Mouse (Mus musculus) liver, embryonic 11.5 days (tissue): ENCODE measurements around the gene Twf1. TPM values are rescaled to one million over a fixed set of nuclear protein-coding genes. Genes with fewer than 3 reads are reported as not detected.

Experiments
- ATAC-seq: fragments of 200-750 bp; cut with Nextera tagmentation; replicated peaks from 2 replicates; pipeline ENCODE4 v1.8.0; 2017; ENCODE audit warnings: moderate number of reproducible peaks, mild to moderate bottlenecking, moderate TSS enrichment, moderate library complexity; ENCODE audit not compliant: low FRiP score
- DNase-seq: peaks from one replicate; pipeline ENCODE4 v3.0.0-alpha.2; 2017; ENCODE audit warnings: low spot score
- H3K27ac ChIP-seq: fragments of 300-500 bp; sonication (generic); 2 replicates; pipeline ENCODE4 v1.5.1; 2014; ENCODE audit warnings: mild to moderate bottlenecking, low read depth, low read length, control low read depth
- H3K27me3 ChIP-seq: fragments of 300-500 bp; sonication (generic); replicated peaks from 2 replicates; pipeline ENCODE4 v1.6.1; 2014; ENCODE audit warnings: low read length, mixed read lengths; ENCODE audit not compliant: control insufficient read depth, insufficient read depth
- H3K36me3 ChIP-seq: fragments of 300-500 bp; sonication (generic); 2 replicates; pipeline ENCODE4 v1.6.1; 2014; ENCODE audit warnings: mild to moderate bottlenecking, low read length, moderate library complexity, mixed read lengths; ENCODE audit not compliant: control insufficient read depth, insufficient read depth
- H3K4me1 ChIP-seq: fragments of 300-500 bp; sonication (generic); replicated peaks from 2 replicates; pipeline ENCODE4 v1.6.1; 2014; ENCODE audit warnings: low read length, mixed read lengths; ENCODE audit not compliant: control insufficient read depth, insufficient read depth
- H3K4me2 ChIP-seq: fragments of 300-500 bp; sonication (generic); 2 replicates; pipeline ENCODE4 v1.6.1; 2014; ENCODE audit warnings: mild to moderate bottlenecking, control low read depth, moderate library complexity
- H3K4me3 ChIP-seq: fragments of 300-500 bp; sonication (generic); 2 replicates; pipeline ENCODE4 v1.5.1; 2014; ENCODE audit warnings: low read depth, low read length, control low read depth
- H3K9ac ChIP-seq: fragments of 300-500 bp; sonication (generic); 2 replicates; pipeline ENCODE4 v1.6.1; 2014; ENCODE audit warnings: low read depth, low read length, control low read depth
- H3K9me3 ChIP-seq: fragments of 300-500 bp; sonication (generic); 2 replicates; pipeline ENCODE4 v1.6.1; 2016; ENCODE audit warnings: low read length, inconsistent platforms, mixed read lengths; ENCODE audit not compliant: control insufficient read depth
- WGBS: fragments of 180-500 bp; shearing (Covaris S2); extraction: QIAGEN DNeasy Blood & Tissue Kit; methylation state at CpG from one replicate; pipeline ENCODE4 v1.1.7; 2014; 5-methylcytosine and 5-hydroxymethylcytosine counted together
- polyA plus RNA-seq: library from polyadenylated mRNA; unstranded; fragments of >200 nt; fragmentation: Nextera tagmentation; extraction: Ambion mirVana; gene quantifications from 2 replicates; pipeline ENCODE4 v1.2.1, GENCODE M21; 2014

Twf1 gene
- polyA plus RNA-seq, 1 experiment from 2014 or later, result 48.6 TPM

DNA sequence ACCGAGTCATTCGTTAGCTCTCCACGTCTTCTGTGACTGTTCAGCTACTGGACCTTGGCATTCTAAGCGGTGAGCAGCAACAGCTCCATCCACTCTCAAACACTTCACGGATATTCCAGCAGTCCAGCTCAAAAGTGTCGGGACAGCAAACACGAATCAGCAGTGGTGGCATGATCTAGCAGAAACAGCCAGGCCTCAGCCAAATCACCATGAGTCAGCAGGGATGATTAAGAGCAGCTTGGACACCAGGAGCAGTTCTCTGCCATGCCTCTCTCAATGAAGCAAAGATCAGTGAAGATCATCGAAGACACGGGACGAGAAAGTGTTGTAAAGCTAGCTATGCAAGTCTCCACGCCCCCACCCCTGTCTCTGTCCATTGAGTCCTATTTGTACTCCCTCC is 26.3 kb upstream of the Twf1 start:
- 87% methylated on average over 11 of the region's 11 CpGs for WGBS
- no peak for DNase-seq
- Histone ChIP-seq H3K36me3 (no peaks in the 10 kb centered on the region), H3K4me2 (no peak overlapping the region), H3K9ac (no peak overlapping the region), H3K27ac (no peak overlapping the region), H3K9me3 (no peaks in the 10 kb centered on the region), H3K4me1 (no peaks in the 10 kb centered on the region), H3K27me3 (no peaks in the 10 kb centered on the region), H3K4me3 (no peak overlapping the region)
- no peak for ATAC-seq

DNA sequence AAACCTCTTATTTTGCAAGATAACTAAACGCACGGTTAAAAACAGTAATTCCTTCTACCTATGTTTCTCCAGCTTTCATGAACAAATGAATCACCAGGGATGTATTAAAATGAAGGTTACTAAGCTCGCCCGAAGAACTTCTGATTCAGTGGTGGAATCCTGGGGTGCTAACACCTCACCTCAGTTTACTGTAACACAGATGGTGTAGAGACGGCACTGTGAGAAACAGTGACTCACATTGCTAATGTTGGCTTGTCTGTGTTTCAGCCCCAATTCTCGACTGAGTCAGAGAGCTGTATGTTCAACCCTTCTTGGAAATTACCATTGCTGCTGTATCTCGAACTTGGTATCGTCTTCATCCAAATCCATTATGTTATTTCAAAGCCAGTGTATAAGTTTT is 18.1 kb upstream of the Twf1 start:
- ATAC-seq (no peak), DNase-seq (no peak)
- H3K9ac ChIP-seq, result no peak overlapping the region
- no peaks in the 10 kb centered on the region for H3K36me3 ChIP-seq
- 90% methylated on average over 8 of the region's 8 CpGs for WGBS
- no peak overlapping the region for H3K27ac ChIP-seq
- H3K4me1 ChIP-seq, result no peaks in the 10 kb centered on the region
- no peak overlapping the region for H3K4me2 ChIP-seq
- H3K9me3 ChIP-seq, result no peaks in the 10 kb centered on the region
- no peaks in the 10 kb centered on the region for H3K27me3 ChIP-seq
- no peak overlapping the region for H3K4me3 ChIP-seq

DNA sequence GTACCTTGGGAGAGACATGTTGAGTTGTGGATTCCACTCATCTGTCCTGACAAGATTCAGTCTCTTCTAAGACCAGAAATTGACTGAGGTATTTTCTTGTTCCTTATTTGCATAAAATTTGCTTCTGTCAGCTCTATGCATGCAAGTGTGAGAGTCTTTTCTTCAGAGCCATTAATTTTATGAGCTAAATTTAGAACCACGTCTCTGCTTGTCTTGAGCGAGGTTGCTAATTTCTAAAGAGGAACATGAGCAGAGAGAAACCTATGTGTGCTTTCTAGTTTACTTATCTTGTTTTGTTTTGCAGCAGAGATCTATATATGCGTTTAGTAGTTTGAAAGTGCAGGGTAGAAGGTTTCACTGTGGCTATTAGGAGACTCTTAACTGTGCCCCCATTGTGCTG is 12.8 kb upstream of the Twf1 start:
- Histone ChIP-seq H3K9ac (no peak overlapping the region), H3K9me3 (no peaks in the 10 kb centered on the region), H3K4me2 (no peak overlapping the region), H3K36me3 (no peaks in the 10 kb centered on the region), H3K27me3 (no peaks in the 10 kb centered on the region), H3K27ac (no peak overlapping the region), H3K4me1 (0 out of 2 replicates have a peak, but pooled peaks cover 3% of the 10 kb centered on the region), H3K4me3 (no peak overlapping the region)
- ATAC-seq (no peak), DNase-seq (no peak)
- 70% methylated on average over 3 of the region's 3 CpGs for WGBS

GRCm38 (mm10) chr15:94601339-94601738 is 11.7 kb upstream of the Twf1 start:
- ATAC-seq (peak; percentile 39; the same call in 1 of the 2 replicates), DNase-seq (no peak)
- Histone ChIP-seq H3K9ac (no peak overlapping the region), H3K36me3 (no peaks in the 10 kb centered on the region), H3K4me3 (no peak overlapping the region), H3K4me2 (no peak overlapping the region), H3K4me1 (0 out of 2 replicates have a peak, but pooled peaks cover 3% of the 10 kb centered on the region), H3K27me3 (no peaks in the 10 kb centered on the region), H3K9me3 (no peaks in the 10 kb centered on the region), H3K27ac (no peak overlapping the region)
- whole genome bisulfite sequencing, result 16% methylated on average over 3 of the region's 3 CpGs

DNA sequence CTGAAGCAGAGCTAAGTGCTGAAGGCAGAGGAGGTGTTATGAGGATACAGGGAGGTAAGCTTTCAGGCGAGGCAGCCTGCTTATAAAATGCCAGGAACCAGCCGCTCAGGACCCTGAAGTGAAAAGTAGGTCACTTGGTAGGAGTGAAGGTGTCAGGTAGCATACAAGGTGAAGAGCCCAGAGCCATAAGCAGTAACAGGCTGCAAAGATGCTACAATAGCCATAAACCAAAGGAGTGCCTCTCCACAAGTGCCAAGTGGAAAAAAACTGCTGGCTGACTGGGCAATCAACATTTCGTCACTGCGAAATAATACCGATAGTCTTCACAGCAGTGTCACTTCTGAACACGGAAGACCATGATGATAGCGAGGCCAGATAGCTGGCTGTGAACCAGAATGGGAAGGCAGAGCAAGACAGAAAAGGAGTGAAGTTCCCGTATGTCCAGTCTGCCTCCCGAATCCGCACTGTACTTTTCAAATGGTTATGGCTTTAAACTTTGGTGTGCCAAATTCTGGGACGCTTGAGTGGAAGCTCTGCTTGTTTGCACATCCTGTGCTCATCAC is 10.5 kb upstream of the Twf1 start:
- H3K27me3 ChIP-seq, result no peaks in the 10 kb centered on the region
- no peaks in the 10 kb centered on the region for H3K36me3 ChIP-seq
- no peak for ATAC-seq
- H3K4me3 ChIP-seq, result no peak overlapping the region
- H3K9ac ChIP-seq, result no peak overlapping the region
- no peaks in the 10 kb centered on the region for H3K9me3 ChIP-seq
- 70% methylated on average over 11 of the region's 11 CpGs for WGBS
- no peak overlapping the region for H3K4me2 ChIP-seq
- 0 out of 2 replicates have a peak, but pooled peaks cover 3% of the 10 kb centered on the region for H3K4me1 ChIP-seq
- H3K27ac ChIP-seq, result no peak overlapping the region
- DNase-seq, result no peak

DNA sequence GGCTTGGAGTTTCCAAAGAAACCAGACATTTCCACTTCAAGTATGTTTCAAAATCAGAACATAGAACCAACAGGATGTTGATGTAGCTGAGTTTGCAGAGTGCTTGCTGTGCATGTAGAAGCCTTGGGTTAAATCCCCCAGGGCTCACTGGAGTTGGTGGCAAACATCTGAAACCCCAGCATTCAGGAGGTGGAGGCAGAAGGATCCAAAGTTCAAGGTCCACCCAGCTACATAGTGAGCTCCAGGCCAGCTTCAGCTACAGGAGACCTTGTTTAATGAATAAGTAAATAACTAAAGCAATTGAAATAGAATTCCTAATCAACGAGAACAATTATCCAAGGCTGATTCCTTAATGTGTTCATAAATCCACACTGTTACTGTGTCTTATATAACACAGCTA is 3.9 kb upstream of the Twf1 start:
- Histone ChIP-seq H3K27me3 (no peaks in the 10 kb centered on the region), H3K27ac (no peak overlapping the region), H3K9ac (no peak overlapping the region), H3K9me3 (no peaks in the 10 kb centered on the region), H3K4me3 (no peak overlapping the region), H3K36me3 (no peaks in the 10 kb centered on the region), H3K4me2 (no peak overlapping the region), H3K4me1 (no peaks in the 10 kb centered on the region)
- ATAC-seq (no peak), DNase-seq (no peak)
- 68% methylated on average over 1 of the region's 1 CpGs for WGBS

GRCm38 (mm10) chr15:94591356-94591755 is 1.7 kb upstream of the Twf1 start:
- no peaks in the 10 kb centered on the region for H3K36me3 ChIP-seq
- no peak overlapping the region for H3K9ac ChIP-seq
- no peaks in the 10 kb centered on the region for H3K9me3 ChIP-seq
- 72% methylated on average over 4 of the region's 4 CpGs for WGBS
- H3K4me3 ChIP-seq, result no peak overlapping the region
- peaks cover 6% of the 10 kb centered on the region; the same call in 1 of the 2 replicates for H3K4me1 ChIP-seq
- no peak for ATAC-seq
- no peak for DNase-seq
- no peak overlapping the region for H3K4me2 ChIP-seq
- no peak overlapping the region for H3K27ac ChIP-seq
- no peaks in the 10 kb centered on the region for H3K27me3 ChIP-seq

DNA sequence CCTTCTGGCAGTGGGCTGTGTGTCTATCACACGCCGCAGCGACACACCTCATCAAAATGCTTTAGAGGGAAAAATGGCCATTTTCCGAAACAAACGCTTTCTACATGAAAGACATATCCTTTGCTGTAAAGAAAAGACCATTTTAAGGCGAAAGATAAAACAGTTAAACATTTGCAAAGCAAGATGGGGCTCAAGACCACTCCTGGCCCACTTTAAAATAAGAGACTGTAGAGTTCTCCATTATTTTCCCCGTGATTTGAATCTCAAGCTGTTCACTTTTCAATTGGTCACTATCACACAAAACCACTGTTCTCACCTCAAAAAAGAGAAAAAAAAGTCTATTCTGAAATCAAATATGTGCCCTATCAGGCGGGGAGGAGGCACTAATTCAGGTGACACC is 394 bp upstream of the Twf1 start:
- WGBS, result 9% methylated on average over 8 of the region's 8 CpGs
- ATAC-seq, result no peak
- H3K9me3 ChIP-seq, result no peaks in the 10 kb centered on the region
- H3K27me3 ChIP-seq, result no peaks in the 10 kb centered on the region
- peaks cover under 1% of the 10 kb centered on the region; the same call in 1 of the 2 replicates for H3K36me3 ChIP-seq
- DNase-seq, result no peak
- peak overlapping the region; percentile 63 for H3K4me2 ChIP-seq
- H3K9ac ChIP-seq, result 0 out of 2 replicates have a peak overlapping the region, but pooled peaks have one; percentile 40
- peak overlapping the region; percentile 76 for H3K4me3 ChIP-seq
- H3K4me1 ChIP-seq, result peaks cover 6% of the 10 kb centered on the region; the same call in 1 of the 2 replicates
- no peak overlapping the region for H3K27ac ChIP-seq
